Mouse (Mus musculus) liver, embryonic 12.5 days (tissue): Measurements from ENCODE around the gene Palm2. TPM values are rescaled to one million over a fixed set of nuclear protein-coding genes. Genes with fewer than 3 reads are reported as not detected.

ENCODE experiments used
- ATAC-seq: fragments of 200-750 bp; cut with Nextera tagmentation; 2 replicates; pipeline ENCODE4 v1.8.0; 2017; ENCODE audit warnings: moderate number of reproducible peaks, mild to moderate bottlenecking, moderate library complexity
- H3K27ac ChIP-seq: fragments of 300-500 bp; sonication (generic); 2 replicates; pipeline ENCODE4 v1.5.1; 2016; ENCODE audit warnings: mild to moderate bottlenecking
- H3K27me3 ChIP-seq: fragments of 300-500 bp; sonication (generic); replicated peaks from 2 replicates; pipeline ENCODE4 v1.6.1; 2016; ENCODE audit warnings: mild to moderate bottlenecking, moderate library complexity
- H3K36me3 ChIP-seq: fragments of 300-500 bp; sonication (generic); 2 replicates; pipeline ENCODE4 v1.6.1; 2016; ENCODE audit warnings: mild to moderate bottlenecking, moderate library complexity
- H3K4me1 ChIP-seq: fragments of 300-500 bp; sonication (generic); 2 replicates; pipeline ENCODE4 v1.6.1; 2016
- H3K4me2 ChIP-seq: fragments of 300-500 bp; sonication (generic); 2 replicates; pipeline ENCODE4 v1.6.1; 2016; ENCODE audit warnings: mild to moderate bottlenecking, moderate library complexity
- H3K4me3 ChIP-seq: fragments of 300-500 bp; sonication (generic); 2 replicates; pipeline ENCODE4 v1.5.1; 2016; ENCODE audit warnings: mild to moderate bottlenecking, moderate library complexity
- H3K9ac ChIP-seq: fragments of 300-500 bp; sonication (generic); 2 replicates; pipeline ENCODE4 v1.6.1; 2016; ENCODE audit warnings: mild to moderate bottlenecking, moderate library complexity
- H3K9me3 ChIP-seq: fragments of 300-500 bp; sonication (generic); replicated peaks from 2 replicates; pipeline ENCODE4 v1.6.1; 2016; ENCODE audit warnings: mild to moderate bottlenecking, moderate library complexity
- WGBS: fragments of 180-500 bp; shearing (Covaris S2); methylation state at CpG from one replicate; pipeline ENCODE4 v1.1.7; 2016; ENCODE audit not compliant: insufficient replicate concordance; 5-methylcytosine and 5-hydroxymethylcytosine counted together
- polyA plus RNA-seq: library from polyadenylated mRNA; unstranded; fragments of >200 nt; fragmentation: Nextera tagmentation; extraction: Ambion mirVana; gene quantifications from 2 replicates; pipeline ENCODE4 v1.2.1, GENCODE M21; 2016

The Palm2 gene
- polyA plus RNA-seq, 1 experiment from 2014 or later, result 0.23 TPM

DNA sequence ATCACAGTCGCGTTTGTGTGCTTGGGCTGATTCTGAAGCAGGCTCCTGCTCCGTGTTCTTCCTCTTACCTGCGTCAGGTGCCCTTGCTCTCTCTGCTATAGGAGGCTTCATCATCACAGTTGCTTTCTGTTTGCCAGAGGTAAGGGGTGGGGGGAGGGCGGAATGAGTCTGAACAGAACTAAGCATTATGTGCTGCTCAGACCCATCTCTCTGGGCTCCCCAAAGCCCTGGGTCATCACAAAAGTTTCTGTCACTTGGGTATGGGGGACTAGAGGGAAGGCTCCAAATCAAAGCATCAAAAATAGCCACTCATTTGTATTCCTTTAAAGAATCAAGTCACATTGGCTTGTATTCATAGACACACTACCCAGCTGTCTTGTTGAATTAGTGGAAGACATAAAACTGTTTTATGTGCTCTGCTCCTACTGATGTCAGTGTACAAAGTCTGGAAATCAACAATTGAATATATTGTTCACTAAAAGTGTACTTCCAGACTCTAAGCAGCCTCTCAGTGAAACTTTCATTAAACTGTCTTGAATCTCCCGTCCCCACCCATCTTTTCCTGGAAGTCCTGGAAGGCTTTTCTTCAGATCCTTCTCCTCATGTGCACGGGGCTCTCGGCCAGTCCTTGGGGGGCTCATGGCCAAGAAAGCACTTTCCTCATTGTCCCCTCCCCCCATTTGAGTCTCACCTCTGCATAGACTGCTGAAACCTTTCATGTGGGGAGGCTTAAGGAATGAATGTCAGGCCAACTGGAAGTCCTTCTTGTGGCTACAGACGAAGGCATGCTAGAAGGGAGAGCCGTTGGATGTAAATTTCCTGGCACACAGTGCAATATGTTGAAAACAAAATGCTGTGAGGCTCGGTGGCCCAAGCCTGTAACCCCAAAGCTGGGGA, 269.8 kb downstream of the Palm2 start:
- Histone ChIP-seq H3K9ac (no peak overlapping the region), H3K9me3 (no peaks in the 10 kb centered on the region), H3K36me3 (no peaks in the 10 kb centered on the region), H3K27me3 (no peaks in the 10 kb centered on the region), H3K4me3 (no peak overlapping the region), H3K27ac (no peak overlapping the region), H3K4me2 (no peak overlapping the region), H3K4me1 (no peaks in the 10 kb centered on the region)
- WGBS, result 63% methylated on average over 11 of the region's 11 CpGs
- no peak for ATAC-seq

DNA sequence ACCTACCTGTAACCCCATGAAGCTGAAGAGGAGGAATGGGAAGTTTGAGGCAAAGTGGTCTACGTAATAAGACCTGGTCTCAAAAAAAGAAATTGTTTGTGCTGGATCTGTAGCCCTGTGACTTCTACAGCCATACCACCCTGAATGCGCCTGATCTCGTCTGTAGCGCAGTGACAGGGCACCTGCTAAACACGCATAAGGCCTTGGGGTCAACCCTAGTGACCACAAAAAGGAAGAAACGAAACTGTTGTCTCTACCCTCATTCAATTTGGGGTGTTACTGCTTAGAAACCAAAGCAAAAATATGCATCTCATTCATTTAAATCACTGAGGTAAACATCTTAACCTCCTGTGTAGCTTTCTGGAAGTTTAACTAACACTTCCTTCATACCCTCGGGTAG, 270.5 kb downstream of the Palm2 start:
- Histone ChIP-seq H3K4me1 (no peaks in the 10 kb centered on the region), H3K36me3 (no peaks in the 10 kb centered on the region), H3K9me3 (no peaks in the 10 kb centered on the region), H3K27me3 (no peaks in the 10 kb centered on the region), H3K4me3 (no peak overlapping the region), H3K9ac (no peak overlapping the region), H3K4me2 (no peak overlapping the region), H3K27ac (no peak overlapping the region)
- WGBS, result 75% methylated on average over 7 of the region's 7 CpGs
- ATAC-seq, result no peak

DNA sequence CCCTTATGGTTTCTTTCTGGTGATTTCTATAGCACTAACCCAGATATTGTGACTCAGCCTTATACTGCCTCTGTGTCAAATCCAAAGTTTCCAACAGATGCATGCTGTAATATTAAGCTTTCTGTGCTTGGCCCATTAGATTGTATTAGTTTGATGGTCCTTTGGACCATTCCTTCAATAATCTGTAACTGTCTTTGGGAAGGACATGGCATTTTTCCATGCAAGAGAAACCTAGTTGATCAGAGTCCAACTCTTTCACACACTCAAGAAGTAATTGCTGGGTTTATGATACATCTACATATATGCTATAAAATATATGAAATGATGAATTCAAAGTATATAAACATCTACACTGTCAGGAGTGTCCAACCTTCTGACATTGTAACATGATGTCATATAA, 281.8 kb downstream of the Palm2 start:
- Histone ChIP-seq H3K4me2 (no peak overlapping the region), H3K9me3 (no peaks in the 10 kb centered on the region), H3K4me1 (no peaks in the 10 kb centered on the region), H3K27me3 (no peaks in the 10 kb centered on the region), H3K27ac (no peak overlapping the region), H3K9ac (no peak overlapping the region), H3K36me3 (no peaks in the 10 kb centered on the region), H3K4me3 (no peak overlapping the region)
- no peak for ATAC-seq

DNA sequence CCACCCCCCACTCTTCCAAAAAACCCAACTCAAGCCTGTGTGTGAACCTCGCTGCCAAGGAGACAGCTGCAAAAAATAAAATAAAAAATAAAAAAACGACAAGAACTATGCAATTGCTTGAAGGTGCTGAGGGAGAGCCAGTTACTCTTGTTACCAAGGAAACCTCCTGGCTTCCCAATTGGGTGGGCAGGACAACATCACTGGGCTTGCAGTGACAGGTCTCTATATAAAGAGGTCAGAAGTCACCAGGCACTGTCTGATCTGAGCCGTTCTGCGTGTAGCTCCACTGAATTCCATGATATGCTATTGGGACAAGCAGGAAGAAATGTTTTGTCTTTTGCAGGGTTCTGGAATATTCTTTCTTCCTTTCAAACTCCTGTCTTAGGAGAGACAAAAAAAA, 282.7 kb downstream of the Palm2 start:
- WGBS, result 66% methylated on average over 4 of the region's 4 CpGs
- H3K27me3 ChIP-seq, result no peaks in the 10 kb centered on the region
- H3K27ac ChIP-seq, result no peak overlapping the region
- no peak overlapping the region for H3K4me3 ChIP-seq
- no peak overlapping the region for H3K9ac ChIP-seq
- no peaks in the 10 kb centered on the region for H3K4me1 ChIP-seq
- no peaks in the 10 kb centered on the region for H3K9me3 ChIP-seq
- no peaks in the 10 kb centered on the region for H3K36me3 ChIP-seq
- ATAC-seq, result no peak
- H3K4me2 ChIP-seq, result no peak overlapping the region

DNA sequence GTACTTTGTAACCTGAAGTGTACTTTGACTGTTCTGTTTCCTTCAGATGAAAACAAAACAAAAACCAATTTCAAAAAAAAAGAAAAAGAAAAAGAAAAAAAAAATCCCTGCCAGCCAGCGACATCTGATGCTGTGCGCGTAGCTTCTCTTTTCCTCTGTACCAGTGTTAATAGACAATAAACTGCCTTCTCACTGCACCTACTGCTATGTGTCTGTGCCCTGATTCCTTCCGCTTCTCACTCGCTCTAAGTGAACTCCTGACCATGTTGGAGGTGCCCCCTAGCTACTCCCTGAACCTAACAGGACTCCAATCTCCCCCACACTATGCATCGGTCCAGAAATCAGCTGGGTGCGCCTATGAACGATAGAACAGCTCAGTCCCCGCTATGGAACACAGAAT, 283.3 kb downstream of the Palm2 start, which contains the start of gene Akap2:
Gene Akap2 (plus strand): TSS at position 304 of the 400 bp plus-strand sequence.
- Histone ChIP-seq H3K9me3 (no peaks in the 10 kb centered on the region), H3K4me3 (no peak within 1 kb of the TSS), H3K9ac (no peak within 1 kb of the TSS), H3K36me3 (no peaks in the 10 kb centered on the region), H3K4me1 (no peaks in the 10 kb centered on the region), H3K4me2 (no peak within 1 kb of the TSS), H3K27ac (no peak within 1 kb of the TSS), H3K27me3 (no peaks in the 10 kb centered on the region)
- WGBS, result 77% methylated on average over 9 of the region's 9 CpGs
- ATAC-seq, result no peak

DNA sequence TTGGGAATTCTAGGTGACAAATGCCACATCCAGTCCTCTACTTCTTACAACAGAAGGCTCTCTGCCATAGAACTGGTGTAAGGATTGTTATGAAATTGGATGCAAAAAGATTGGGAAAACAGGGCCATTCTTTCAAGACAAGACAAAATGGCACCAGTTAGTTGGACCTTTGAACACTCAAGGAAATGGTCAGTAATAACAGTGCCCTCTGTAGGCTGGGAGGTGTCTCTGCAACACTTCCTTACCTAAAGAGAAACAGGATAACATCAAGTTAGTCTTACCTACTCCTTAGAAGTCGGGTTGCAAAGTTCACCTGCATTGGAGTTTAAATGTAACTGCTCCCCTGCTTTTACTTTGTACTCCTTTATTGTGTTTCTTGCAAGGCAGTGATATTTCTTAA, 285.3 kb downstream of the Palm2 start:
- H3K27me3 ChIP-seq, result no peaks in the 10 kb centered on the region
- no peak overlapping the region for H3K4me2 ChIP-seq
- no peaks in the 10 kb centered on the region for H3K36me3 ChIP-seq
- H3K4me3 ChIP-seq, result no peak overlapping the region
- H3K9ac ChIP-seq, result no peak overlapping the region
- H3K9me3 ChIP-seq, result no peaks in the 10 kb centered on the region
- no peak for ATAC-seq
- 64% methylated on average over 1 of the region's 1 CpGs for WGBS
- H3K4me1 ChIP-seq, result no peaks in the 10 kb centered on the region
- no peak overlapping the region for H3K27ac ChIP-seq

DNA sequence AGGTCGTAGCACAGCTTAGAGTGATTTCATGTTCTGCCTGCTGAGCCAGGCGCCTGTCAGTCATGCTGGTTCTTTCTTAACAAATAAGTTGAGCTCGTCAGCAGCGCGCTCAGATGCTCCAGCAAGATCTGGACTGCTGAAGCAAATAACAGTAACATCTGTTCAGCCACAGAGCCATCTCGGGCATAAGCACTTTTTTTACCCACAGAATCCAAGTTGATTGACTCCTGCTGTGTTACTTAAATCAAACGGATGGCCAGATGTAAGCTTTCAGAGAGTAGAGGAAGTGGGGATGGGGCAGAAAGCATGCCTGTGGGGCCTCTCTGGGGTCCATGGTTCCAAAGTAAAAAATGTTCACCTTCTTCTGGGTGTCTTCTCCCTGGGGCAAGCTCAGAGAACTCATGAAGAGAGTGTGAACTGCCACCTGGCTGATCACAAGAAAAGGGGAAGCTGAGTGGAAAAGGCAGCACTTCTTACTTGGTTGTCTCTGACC, 286.9 kb downstream of the Palm2 start:
- Histone ChIP-seq H3K4me1 (no peaks in the 10 kb centered on the region), H3K9me3 (no peaks in the 10 kb centered on the region), H3K27me3 (no peaks in the 10 kb centered on the region), H3K36me3 (no peaks in the 10 kb centered on the region), H3K4me3 (no peak overlapping the region), H3K27ac (no peak overlapping the region), H3K4me2 (no peak overlapping the region), H3K9ac (no peak overlapping the region)
- no peak for ATAC-seq
- 30% methylated on average over 7 of the region's 7 CpGs for WGBS

DNA sequence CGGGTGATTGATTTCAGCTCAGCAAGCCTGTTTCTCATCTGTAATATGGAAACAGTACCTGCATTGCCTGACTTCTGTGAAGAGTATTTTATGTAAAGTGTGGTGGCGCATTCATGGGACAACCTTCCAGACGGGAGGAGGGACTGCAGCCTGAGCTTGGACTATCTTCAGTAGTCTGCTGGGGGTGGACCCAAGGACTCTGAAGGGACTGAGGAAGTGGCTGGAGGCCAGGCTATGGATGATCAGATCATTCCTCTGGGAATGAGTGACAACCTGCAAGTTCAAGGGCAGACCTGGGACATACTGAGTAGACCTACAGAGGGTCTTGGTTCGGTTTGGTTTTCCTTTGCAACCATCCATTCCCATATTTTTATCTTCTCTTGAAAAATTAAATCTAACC, 288.2 kb downstream of the Palm2 start:
- Histone ChIP-seq H3K36me3 (no peaks in the 10 kb centered on the region), H3K4me1 (no peaks in the 10 kb centered on the region), H3K4me3 (no peak overlapping the region), H3K27ac (no peak overlapping the region), H3K27me3 (no peaks in the 10 kb centered on the region), H3K4me2 (no peak overlapping the region), H3K9ac (no peak overlapping the region), H3K9me3 (no peaks in the 10 kb centered on the region)
- ATAC-seq, result no peak
- WGBS, result 72% methylated on average over 4 of the region's 4 CpGs

DNA sequence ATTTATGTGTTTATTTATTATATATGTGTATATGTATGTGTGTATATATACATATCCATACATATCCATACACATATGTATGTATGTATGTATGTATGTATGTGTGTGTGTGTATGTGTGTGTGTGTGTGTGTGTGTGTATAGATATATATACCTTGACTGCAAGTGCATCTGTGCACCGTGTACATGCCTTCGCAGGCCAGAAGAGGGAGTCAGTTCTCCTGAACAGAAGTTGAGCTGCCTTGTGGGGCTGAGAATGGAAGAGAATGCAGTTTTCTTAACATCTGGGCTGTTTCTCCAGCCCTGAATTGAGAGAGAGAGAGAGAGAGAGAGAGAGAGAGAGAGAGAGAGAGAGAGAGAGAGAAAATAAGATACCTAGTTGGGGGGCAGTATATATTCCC, 289.6 kb downstream of the Palm2 start:
- H3K4me3 ChIP-seq, result no peak overlapping the region
- no peak overlapping the region for H3K27ac ChIP-seq
- ATAC-seq, result no peak
- no peak overlapping the region for H3K9ac ChIP-seq
- H3K9me3 ChIP-seq, result no peaks in the 10 kb centered on the region
- H3K4me2 ChIP-seq, result no peak overlapping the region
- WGBS, result 50% methylated on average over 2 of the region's 2 CpGs
- H3K4me1 ChIP-seq, result no peaks in the 10 kb centered on the region
- no peaks in the 10 kb centered on the region for H3K36me3 ChIP-seq
- H3K27me3 ChIP-seq, result no peaks in the 10 kb centered on the region

DNA sequence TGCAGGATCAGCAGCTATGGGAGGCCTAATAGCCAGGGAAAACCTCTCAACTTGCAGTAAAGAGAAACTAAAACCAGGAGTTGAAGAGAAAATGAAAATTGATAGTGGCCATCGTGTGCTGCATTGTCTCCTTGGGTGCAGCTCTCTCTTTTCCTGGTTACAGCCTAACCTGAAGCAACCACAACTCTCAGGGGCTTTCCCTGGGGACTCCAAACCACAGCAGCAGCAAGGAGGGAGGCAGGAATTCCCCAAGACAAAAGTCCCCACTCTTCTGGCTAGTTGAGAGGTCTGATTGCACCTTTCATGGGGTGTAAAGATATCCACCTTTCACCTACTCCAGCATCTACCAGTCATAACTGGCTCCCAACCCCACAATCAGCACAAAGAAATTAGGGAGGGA, 291.5 kb downstream of the Palm2 start:
- 36% methylated on average over 1 of the region's 1 CpGs for WGBS

DNA sequence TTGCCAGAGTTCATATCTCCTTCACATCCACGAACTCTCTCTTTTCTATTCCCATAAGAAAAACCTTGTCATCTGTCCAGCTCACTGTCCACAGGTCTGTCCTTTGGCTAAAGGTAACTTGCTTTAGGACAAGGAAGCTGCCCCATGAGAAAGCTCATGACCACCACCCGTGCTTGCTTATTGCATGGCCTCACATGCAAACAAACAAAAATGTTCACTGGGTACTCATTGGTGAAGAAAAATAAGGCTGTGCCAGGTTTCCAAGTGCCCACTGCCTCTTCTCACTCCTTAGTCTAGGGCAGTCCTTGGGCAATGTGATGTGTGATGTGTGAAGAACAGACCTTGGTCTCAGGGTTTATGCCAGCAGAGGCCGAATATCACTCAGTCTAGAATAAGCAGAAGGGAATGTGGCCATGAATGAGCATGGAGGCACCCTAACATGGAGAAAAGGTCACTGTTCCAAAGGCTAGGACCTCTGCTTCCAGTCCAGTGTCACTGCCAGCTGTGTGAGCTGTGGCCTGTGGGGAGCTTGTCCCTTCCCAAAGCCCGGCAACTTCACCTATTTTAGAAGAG, 294.6 kb downstream of the Palm2 start:
- ATAC-seq, result no peak
- H3K27me3 ChIP-seq, result no peaks in the 10 kb centered on the region
- no peak overlapping the region for H3K4me2 ChIP-seq
- H3K27ac ChIP-seq, result no peak overlapping the region
- WGBS, result 65% methylated on average over 4 of the region's 4 CpGs
- H3K9me3 ChIP-seq, result no peaks in the 10 kb centered on the region
- H3K4me1 ChIP-seq, result no peaks in the 10 kb centered on the region
- no peaks in the 10 kb centered on the region for H3K36me3 ChIP-seq
- H3K9ac ChIP-seq, result no peak overlapping the region
- no peak overlapping the region for H3K4me3 ChIP-seq

More for the DNA sequence above, 291.5 kb downstream of the Palm2 start:
- no peak for ATAC-seq
- Histone ChIP-seq H3K36me3 (no peaks in the 10 kb centered on the region), H3K9me3 (no peaks in the 10 kb centered on the region), H3K9ac (no peak overlapping the region), H3K27ac (no peak overlapping the region), H3K27me3 (no peaks in the 10 kb centered on the region), H3K4me3 (no peak overlapping the region), H3K4me2 (no peak overlapping the region), H3K4me1 (no peaks in the 10 kb centered on the region)

DNA sequence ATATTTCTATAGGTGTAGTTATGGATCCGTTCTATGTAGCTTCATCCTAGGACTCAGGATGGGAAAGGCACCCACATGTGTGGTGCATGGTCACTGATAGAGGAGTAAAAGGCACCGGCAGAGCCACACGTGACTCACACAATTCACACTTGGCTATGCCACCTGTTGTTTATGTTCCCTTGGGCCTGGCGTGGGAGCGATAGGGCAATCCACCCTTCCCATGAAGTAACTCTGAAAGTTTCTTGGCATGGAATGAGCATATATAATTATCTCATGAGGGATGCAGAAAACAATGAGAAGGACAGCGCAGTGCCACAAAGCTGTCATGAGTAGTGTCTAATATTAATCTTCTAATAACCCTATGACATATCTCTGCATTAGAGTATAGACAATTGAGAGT, 296.0 kb downstream of the Palm2 start:
- H3K9me3 ChIP-seq, result no peaks in the 10 kb centered on the region
- H3K9ac ChIP-seq, result no peak overlapping the region
- H3K27me3 ChIP-seq, result no peaks in the 10 kb centered on the region
- no peak overlapping the region for H3K4me2 ChIP-seq
- no peak overlapping the region for H3K27ac ChIP-seq
- no peaks in the 10 kb centered on the region for H3K4me1 ChIP-seq
- no peaks in the 10 kb centered on the region for H3K36me3 ChIP-seq
- H3K4me3 ChIP-seq, result no peak overlapping the region
- 79% methylated on average over 6 of the region's 6 CpGs for WGBS
- no peak for ATAC-seq
